Mouse (Mus musculus) lung, embryonic 14.5 days (tissue): ENCODE results near the gene Mapk12. TPM values are rescaled to one million over a fixed set of nuclear protein-coding genes. Genes with fewer than 3 reads are reported as not detected.

Source experiments
- ATAC-seq: fragments of 200-750 bp; cut with Nextera tagmentation; 2 replicates; pipeline ENCODE4 v1.8.0; 2017; ENCODE audit warnings: mild to moderate bottlenecking, moderate TSS enrichment, moderate library complexity; ENCODE audit not compliant: insufficient read depth
- DNase-seq: peaks from one replicate; pipeline ENCODE4 v3.0.0-alpha.2; 2015
- H3K27ac ChIP-seq: fragments of 300-500 bp; sonication (generic); 2 replicates; pipeline ENCODE4 v1.5.1; 2014; ENCODE audit warnings: low read depth, mild to moderate bottlenecking, moderate library complexity
- H3K27me3 ChIP-seq: fragments of 300-500 bp; sonication (generic); 2 replicates; pipeline ENCODE4 v1.6.1; 2014; ENCODE audit warnings: low read length, control low read depth; ENCODE audit not compliant: insufficient read depth
- H3K36me3 ChIP-seq: fragments of 300-500 bp; sonication (generic); 2 replicates; pipeline ENCODE4 v1.6.1; 2014; ENCODE audit warnings: control low read depth; ENCODE audit not compliant: insufficient read depth
- H3K4me1 ChIP-seq: fragments of 300-500 bp; sonication (generic); 2 replicates; pipeline ENCODE4 v1.6.1; 2014; ENCODE audit warnings: antibody characterized with exemption, control low read depth; ENCODE audit not compliant: insufficient read depth
- H3K4me2 ChIP-seq: fragments of 300-500 bp; sonication (generic); 2 replicates; pipeline ENCODE4 v1.6.1; 2014; ENCODE audit warnings: mild to moderate bottlenecking
- H3K4me3 ChIP-seq: fragments of 300-500 bp; sonication (generic); 2 replicates; pipeline ENCODE4 v1.5.1; 2014; ENCODE audit warnings: low read depth, low read length
- H3K9ac ChIP-seq: fragments of 300-500 bp; sonication (generic); 2 replicates; pipeline ENCODE4 v1.6.1; 2014
- H3K9me3 ChIP-seq: fragments of 300-500 bp; sonication (generic); 2 replicates; pipeline ENCODE4 v1.6.1; 2016; ENCODE audit warnings: low read depth, low read length, control low read depth
- CTCF ChIP-seq: IDR thresholded peaks from 2 replicates; pipeline ENCODE4 v1.5.1; 2016; ENCODE audit warnings: antibody characterized with exemption, low read depth
- WGBS: fragments of 180-500 bp; shearing (Covaris S2); extraction: QIAGEN DNeasy Blood & Tissue Kit; methylation state at CpG from one replicate; pipeline ENCODE4 v1.1.7; 2014; 5-methylcytosine and 5-hydroxymethylcytosine counted together
- polyA plus RNA-seq: library from polyadenylated mRNA; unstranded; fragments of >200 nt; fragmentation: Nextera tagmentation; extraction: Ambion mirVana; gene quantifications from 2 replicates; pipeline ENCODE4 v1.2.1, GENCODE M21; 2014

Mapk12 gene
- polyA plus RNA-seq, 1 experiment from 2014 or later = 11.4 TPM

DNA sequence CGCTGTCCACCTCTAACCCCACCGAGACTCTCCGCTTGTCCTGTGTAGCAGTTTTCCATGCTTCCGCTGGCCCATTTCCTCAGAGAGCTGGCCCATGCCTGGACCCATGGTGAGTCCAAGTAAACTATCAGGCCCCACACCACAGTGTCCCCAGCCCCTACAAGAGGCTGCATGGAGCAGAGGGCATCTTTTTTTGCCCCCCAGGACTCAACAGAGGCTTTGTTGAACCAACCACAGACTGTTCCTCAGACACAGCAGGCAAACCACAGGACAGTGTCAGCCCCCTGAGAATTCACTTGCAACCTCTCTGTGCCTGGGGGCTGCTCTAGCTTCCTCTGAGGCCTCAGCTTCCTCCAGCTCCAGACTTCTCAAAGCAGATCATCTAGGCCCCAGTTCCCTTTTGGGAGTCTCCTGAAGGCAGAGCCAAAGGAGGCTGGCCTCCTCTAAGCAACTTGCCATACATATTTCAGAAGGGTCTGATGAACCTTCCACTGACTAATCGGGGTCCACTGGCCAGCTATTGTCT lies 31.1 kb upstream of the Mapk12 start:
- H3K9me3 ChIP-seq = no peaks in the 10 kb centered on the region
- peaks cover 28% of the 10 kb centered on the region for H3K36me3 ChIP-seq
- ATAC-seq = no peak
- H3K4me1 ChIP-seq = peaks cover 37% of the 10 kb centered on the region
- no peak overlapping the region for H3K27ac ChIP-seq
- no peak overlapping the region for H3K4me2 ChIP-seq
- H3K27me3 ChIP-seq = no peaks in the 10 kb centered on the region
- no peak for DNase-seq
- no peak overlapping the region for H3K4me3 ChIP-seq
- 83% methylated on average over 5 of the region's 5 CpGs for WGBS
- no peak for TF ChIP-seq CTCF
- H3K9ac ChIP-seq = no peak overlapping the region

DNA sequence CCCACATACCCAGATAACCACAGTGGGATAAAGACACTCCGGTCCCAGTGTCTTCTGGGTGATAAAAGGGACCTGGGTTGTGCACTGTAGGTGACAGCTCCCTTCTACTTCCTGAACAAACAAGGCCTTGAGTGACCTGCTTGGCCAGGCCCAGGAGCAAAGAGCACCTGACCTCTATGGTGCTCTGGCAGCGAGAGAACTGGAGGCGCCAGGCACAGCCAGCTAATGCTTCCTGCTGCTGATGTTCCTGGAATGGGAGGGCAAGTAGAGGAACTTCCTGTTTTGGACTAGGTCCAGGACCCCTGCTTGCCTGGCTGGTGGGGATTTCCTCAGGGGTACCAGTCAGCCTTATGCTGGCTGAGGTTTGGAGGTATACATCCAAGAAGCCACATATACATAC lies 29.6 kb upstream of the Mapk12 start:
- TF ChIP-seq CTCF = no peak
- Histone ChIP-seq H3K27ac (peak overlapping the region; percentile 51), H3K27me3 (no peaks in the 10 kb centered on the region), H3K4me2 (peak overlapping the region; percentile 45; the same call in 1 of the 2 replicates), H3K9me3 (no peaks in the 10 kb centered on the region), H3K9ac (peak overlapping the region; percentile 18; the same call in 1 of the 2 replicates), H3K4me3 (no peak overlapping the region), H3K4me1 (peaks cover 26% of the 10 kb centered on the region), H3K36me3 (peaks cover 42% of the 10 kb centered on the region)
- peak; percentile 49 for DNase-seq
- WGBS = 33% methylated on average over 3 of the region's 3 CpGs
- peak; percentile 5; the same call in 1 of the 2 replicates for ATAC-seq

DNA sequence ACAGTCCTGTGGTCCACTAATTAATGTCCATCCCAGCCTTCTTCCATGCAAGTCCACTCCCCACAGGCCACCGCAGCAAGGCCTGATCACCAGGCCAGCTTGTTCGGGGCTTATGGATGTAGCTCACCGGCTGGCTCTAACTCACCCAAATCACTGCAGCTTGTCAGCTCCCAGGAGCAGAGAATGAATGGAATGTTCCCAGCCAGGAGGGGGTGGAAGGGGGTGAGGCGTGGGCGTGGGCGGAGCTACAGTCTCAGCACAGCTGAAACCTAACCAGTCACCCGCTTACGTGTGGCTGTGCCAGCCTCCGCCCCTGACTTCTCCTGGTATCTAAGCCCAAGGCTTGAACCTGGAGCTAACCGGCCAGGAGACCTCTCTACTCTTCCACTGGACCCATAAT lies 28.9 kb upstream of the Mapk12 start:
- TF ChIP-seq CTCF = no peak
- 4% methylated on average over 10 of the region's 10 CpGs for WGBS
- ATAC-seq (peak; percentile 78), DNase-seq (peak; percentile 90)
- Histone ChIP-seq H3K36me3 (peaks cover 49% of the 10 kb centered on the region), H3K4me1 (peaks cover 20% of the 10 kb centered on the region), H3K27me3 (no peaks in the 10 kb centered on the region), H3K27ac (peak overlapping the region; percentile 51), H3K4me3 (peak overlapping the region; percentile 16; the same call in 1 of the 2 replicates), H3K9ac (peak overlapping the region; percentile 33; the same call in 1 of the 2 replicates), H3K9me3 (no peaks in the 10 kb centered on the region), H3K4me2 (peak overlapping the region; percentile 45)

DNA sequence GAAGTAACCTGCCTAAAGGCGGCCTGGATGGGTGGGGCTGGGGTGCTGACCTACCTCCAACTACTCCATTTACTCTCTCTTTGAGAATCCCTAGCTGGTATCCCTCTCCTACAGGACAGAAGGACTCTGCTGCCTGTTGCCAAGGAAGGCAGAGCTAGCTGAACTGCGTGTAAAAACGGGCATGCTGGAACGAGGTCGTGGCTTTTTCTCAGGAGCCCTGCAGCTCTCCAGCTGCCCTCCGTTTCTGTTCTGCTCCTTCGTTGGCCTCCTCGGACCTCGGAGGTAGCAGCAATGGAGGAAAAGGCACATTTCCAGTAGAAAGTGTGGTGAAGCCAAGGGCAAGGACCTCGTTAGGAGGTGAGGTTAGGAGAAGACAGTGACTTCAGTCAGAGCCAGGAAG lies 28.4 kb upstream of the Mapk12 start:
- H3K9ac ChIP-seq = peak overlapping the region; percentile 33
- 36% methylated on average over 10 of the region's 10 CpGs for WGBS
- H3K9me3 ChIP-seq = no peaks in the 10 kb centered on the region
- H3K4me3 ChIP-seq = peak overlapping the region; percentile 16; the same call in 1 of the 2 replicates
- H3K27ac ChIP-seq = peak overlapping the region; percentile 51
- DNase-seq (no peak), ATAC-seq (no peak)
- H3K4me2 ChIP-seq = peak overlapping the region; percentile 45
- H3K4me1 ChIP-seq = peaks cover 16% of the 10 kb centered on the region
- no peaks in the 10 kb centered on the region for H3K27me3 ChIP-seq
- no peak for TF ChIP-seq CTCF
- H3K36me3 ChIP-seq = peaks cover 54% of the 10 kb centered on the region

DNA sequence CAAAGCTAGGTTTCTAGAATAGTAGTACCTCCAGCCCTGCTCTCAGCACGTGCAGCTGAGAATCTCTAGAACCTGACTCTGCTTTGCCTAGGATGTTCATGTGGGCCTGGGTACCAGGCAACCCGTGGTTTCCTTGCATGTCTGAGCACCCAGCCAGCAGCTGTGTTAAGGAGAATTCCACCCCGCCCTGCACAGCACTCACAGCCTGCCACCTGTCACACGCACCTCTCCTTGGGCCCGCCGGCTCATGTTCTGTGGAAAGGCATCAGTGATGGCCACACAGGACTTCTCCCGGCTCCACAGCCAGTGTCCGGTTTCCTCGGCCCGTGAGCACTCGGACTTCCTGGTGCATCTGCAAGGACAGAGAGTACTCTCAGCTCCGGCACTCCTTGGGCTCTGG lies 25.0 kb upstream of the Mapk12 start:
- Histone ChIP-seq H3K4me2 (no peak overlapping the region), H3K4me1 (peaks cover 13% of the 10 kb centered on the region), H3K27ac (no peak overlapping the region), H3K36me3 (peaks cover 89% of the 10 kb centered on the region), H3K9me3 (no peaks in the 10 kb centered on the region), H3K27me3 (no peaks in the 10 kb centered on the region), H3K4me3 (no peak overlapping the region), H3K9ac (no peak overlapping the region)
- TF ChIP-seq CTCF = no peak
- 89% methylated on average over 12 of the region's 12 CpGs for WGBS
- DNase-seq (no peak), ATAC-seq (no peak)

DNA sequence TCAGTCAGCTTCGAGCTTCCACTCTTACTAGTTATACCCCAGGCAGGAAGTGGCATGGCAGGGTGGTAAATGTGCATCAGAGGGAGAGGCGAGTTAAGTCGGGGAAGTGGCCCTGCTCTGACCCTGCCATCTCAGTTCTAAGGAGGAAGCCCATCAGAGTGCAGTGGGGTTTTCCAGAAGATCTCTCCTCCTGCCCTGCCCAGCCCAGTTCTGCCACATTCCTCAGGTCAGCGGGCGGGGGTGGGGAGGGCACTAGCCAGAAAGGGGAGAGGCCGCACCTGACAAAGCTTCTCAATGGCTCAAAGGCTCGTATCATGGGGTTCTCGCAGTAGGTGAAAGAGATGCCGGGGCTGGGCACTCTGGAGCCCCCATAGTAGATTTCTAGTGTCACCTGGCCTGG lies 20.9 kb upstream of the Mapk12 start:
- peak; percentile 36; the same call in 1 of the 2 replicates for ATAC-seq
- no peak overlapping the region for H3K4me2 ChIP-seq

DNA sequence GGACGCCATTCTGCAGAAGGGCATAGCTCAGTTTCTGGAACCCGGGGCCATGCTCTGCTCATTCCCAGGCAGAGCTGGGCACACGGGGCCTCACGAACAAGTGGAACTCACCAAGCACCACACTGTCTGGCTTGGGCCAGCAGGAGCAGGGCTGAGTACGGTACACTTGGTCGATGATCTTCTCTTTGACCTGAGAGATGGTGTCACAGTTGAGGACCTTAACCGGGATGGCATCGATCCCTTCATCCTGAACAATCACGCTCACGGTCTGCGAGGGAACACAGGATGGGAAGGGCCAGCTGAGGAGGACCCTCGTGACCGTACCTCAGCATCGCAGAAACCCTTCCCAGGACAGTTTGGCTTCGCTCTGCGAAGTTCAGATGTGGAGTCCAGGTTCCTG lies 18.0 kb upstream of the Mapk12 start:
- H3K4me1 ChIP-seq = no peaks in the 10 kb centered on the region
- no peak for ATAC-seq

More for the DNA sequence above, 20.9 kb upstream of the Mapk12 start:
- H3K36me3 ChIP-seq = peaks cover 100% of the 10 kb centered on the region
- H3K27ac ChIP-seq = peak overlapping the region; percentile 24; the same call in 1 of the 2 replicates
- H3K4me3 ChIP-seq = no peak overlapping the region
- H3K9ac ChIP-seq = no peak overlapping the region
- TF ChIP-seq CTCF = no peak
- 66% methylated on average over 9 of the region's 9 CpGs for WGBS
- H3K27me3 ChIP-seq = no peaks in the 10 kb centered on the region
- H3K9me3 ChIP-seq = no peaks in the 10 kb centered on the region
- peak; percentile 20 for DNase-seq
- no peaks in the 10 kb centered on the region for H3K4me1 ChIP-seq

More for the DNA sequence above, 18.0 kb upstream of the Mapk12 start:
- WGBS = 92% methylated on average over 16 of the region's 16 CpGs
- H3K9me3 ChIP-seq = no peaks in the 10 kb centered on the region
- H3K27ac ChIP-seq = no peak overlapping the region
- no peak overlapping the region for H3K4me3 ChIP-seq
- no peak for DNase-seq
- no peaks in the 10 kb centered on the region for H3K27me3 ChIP-seq
- H3K9ac ChIP-seq = no peak overlapping the region
- H3K36me3 ChIP-seq = peaks cover 98% of the 10 kb centered on the region
- H3K4me2 ChIP-seq = no peak overlapping the region
- TF ChIP-seq CTCF = no peak
